Mouse (Mus musculus) testis, postnatal 10 days (tissue): ENCODE measurements around the gene Hist1h2bn.
"Not testable (repeated sequence)": the region's sequence is repeated elsewhere in the genome, so short reads cannot be mapped to it uniquely, and the experiment has no call there.

Experiments
- DNase-seq: peaks from one replicate; pipeline ENCODE4 v3.0.0; 2021; ENCODE audit warnings: low spot score

Hist1h2bn gene

GRCm38 (mm10) chr13:21781639-21782038 lies 27.7 kb downstream of the Hist1h2bn start:
- DNase-seq, result no peak

- not testable (repeated sequence) for DNase-seq
These were observed 28.7 kb downstream of the Hist1h2bn start for GRCm38 (mm10) chr13:21782361-21783254.

- DNase-seq, result no peak
These were observed 29.3 kb downstream of the Hist1h2bn start, which contains the start of gene Hist1h3i for GRCm38 (mm10) chr13:21783255-21783617. TSS of gene Hist1h3i (minus strand) at chr13:21783370.

- no peak for DNase-seq
These were observed 29.8 kb downstream of the Hist1h2bn start for GRCm38 (mm10) chr13:21783734-21784161.

- peak; percentile 10 for DNase-seq
These were observed 30.4 kb downstream of the Hist1h2bn start for GRCm38 (mm10) chr13:21784311-21784710.

GRCm38 (mm10) chr13:21786189-21786898 lies 32.4 kb downstream of the Hist1h2bn start:
- peak; percentile 36 for DNase-seq

GRCm38 (mm10) chr13:21786899-21787629 lies 33.1 kb downstream of the Hist1h2bn start, which contains the start of the genes Hist1h2an and Hist1h2bp:
TSS of gene Hist1h2an (minus strand) at chr13:21787218.
TSS of gene Hist1h2bp (plus strand) at chr13:21787461.
- peak; percentile 78 for DNase-seq

- DNase-seq, result no peak
These were observed 34.1 kb downstream of the Hist1h2bn start for GRCm38 (mm10) chr13:21787760-21788593.

GRCm38 (mm10) chr13:21789925-21790324 lies 36.0 kb downstream of the Hist1h2bn start:
- DNase-seq, result peak; percentile 12

GRCm38 (mm10) chr13:21790601-21791283 lies 36.8 kb downstream of the Hist1h2bn start:
- DNase-seq, result peak; percentile 43

- no peak for DNase-seq
These were observed 41.7 kb downstream of the Hist1h2bn start for GRCm38 (mm10) chr13:21795584-21795983.

- DNase-seq, result not testable (repeated sequence)
These were observed 43.2 kb downstream of the Hist1h2bn start for GRCm38 (mm10) chr13:21797163-21797562.

GRCm38 (mm10) chr13:21803058-21803457 lies 49.1 kb downstream of the Hist1h2bn start:
- not testable (repeated sequence) for DNase-seq
